Mouse (Mus musculus): Measurements from ENCODE around the gene Cntn5. TPM values are rescaled to one million over a fixed set of nuclear protein-coding genes. Genes with fewer than 3 reads are reported as not detected.
A peak's percentile ranks its signal among the peaks of the same experiment; 100 is the strongest.

Gene Cntn5
- polyA plus RNA-seq, 1 experiment from 2014 or later, result 8.2 TPM

GRCm38 (mm10) chr9:10525915-10526667 lies 378.5 kb downstream of the Cntn5 start:
- Histone ChIP-seq H3K9me3 (replicated peaks; ENCODE audit: control insufficient read depth, low read length) (no peaks in the 10 kb centered on the region), H3K36me3 (ENCODE audit: control insufficient read depth, insufficient read depth, low read length) (no peaks in the 10 kb centered on the region), H3K4me1 (ENCODE audit: control insufficient read depth, insufficient read depth, low read length) (peaks cover 12% of the 10 kb centered on the region), H3K27ac (ENCODE audit: low read depth, low read length) (no peak overlapping the region), H3K4me3 (ENCODE audit: low read depth, low read length) (no peak overlapping the region), H3K9ac (ENCODE audit: low read length) (no peak overlapping the region), H3K27me3 (replicated peaks; ENCODE audit: control insufficient read depth, insufficient read depth, low read length) (no peaks in the 10 kb centered on the region), H3K4me2 (ENCODE audit: low read length) (no peak overlapping the region)
- WGBS, result 9% methylated on average over 7 of the region's 7 CpGs
- ATAC-seq (peak; percentile 37; the same call in 1 of the 2 replicates), DNase-seq (ENCODE audit: low spot score) (peak; percentile 32)

- WGBS, result 88% methylated on average over 4 of the region's 4 CpGs
- ATAC-seq, result no peak
Observed at GRCm38 (mm10) chr9:10522604-10523003, 382.0 kb downstream of the Cntn5 start.

GRCm38 (mm10) chr9:10521054-10521453 lies 383.5 kb downstream of the Cntn5 start:
- Histone ChIP-seq H3K9ac (ENCODE audit: low read length) (no peak overlapping the region), H3K9me3 (replicated peaks; ENCODE audit: control insufficient read depth, low read length) (no peaks in the 10 kb centered on the region), H3K27me3 (replicated peaks; ENCODE audit: control insufficient read depth, insufficient read depth, low read length) (no peaks in the 10 kb centered on the region), H3K36me3 (ENCODE audit: control insufficient read depth, insufficient read depth, low read length) (no peaks in the 10 kb centered on the region), H3K4me2 (ENCODE audit: low read length) (no peak overlapping the region), H3K4me3 (ENCODE audit: low read depth, low read length) (no peak overlapping the region), H3K4me1 (ENCODE audit: control insufficient read depth, insufficient read depth, low read length) (no peaks in the 10 kb centered on the region), H3K27ac (ENCODE audit: low read depth, low read length) (no peak overlapping the region)
- DNase-seq (ENCODE audit: low spot score), result no peak
- 87% methylated on average over 1 of the region's 1 CpGs for WGBS
- ATAC-seq, result no peak

More at GRCm38 (mm10) chr9:10522604-10523003, 382.0 kb downstream of the Cntn5 start:
- H3K9ac ChIP-seq (ENCODE audit: low read length), result no peak overlapping the region
- no peak overlapping the region for H3K4me3 ChIP-seq (ENCODE audit: low read depth, low read length)
- peaks cover 2% of the 10 kb centered on the region; the same call in 1 of the 2 replicates for H3K4me1 ChIP-seq (ENCODE audit: control insufficient read depth, insufficient read depth, low read length)
- H3K36me3 ChIP-seq (ENCODE audit: control insufficient read depth, insufficient read depth, low read length), result no peaks in the 10 kb centered on the region
- DNase-seq (ENCODE audit: low spot score), result no peak
- H3K27me3 ChIP-seq (replicated peaks; ENCODE audit: control insufficient read depth, insufficient read depth, low read length), result no peaks in the 10 kb centered on the region
- H3K9me3 ChIP-seq (replicated peaks; ENCODE audit: control insufficient read depth, low read length), result no peaks in the 10 kb centered on the region
- no peak overlapping the region for H3K27ac ChIP-seq (ENCODE audit: low read depth, low read length)
- no peak overlapping the region for H3K4me2 ChIP-seq (ENCODE audit: low read length)

- Histone ChIP-seq H3K4me3 (ENCODE audit: low read depth, low read length) (no peak overlapping the region), H3K36me3 (ENCODE audit: control insufficient read depth, insufficient read depth, low read length) (no peaks in the 10 kb centered on the region), H3K9me3 (replicated peaks; ENCODE audit: control insufficient read depth, low read length) (no peaks in the 10 kb centered on the region), H3K4me1 (ENCODE audit: control insufficient read depth, insufficient read depth, low read length) (no peaks in the 10 kb centered on the region), H3K9ac (ENCODE audit: low read length) (no peak overlapping the region), H3K27me3 (replicated peaks; ENCODE audit: control insufficient read depth, insufficient read depth, low read length) (no peaks in the 10 kb centered on the region), H3K4me2 (ENCODE audit: low read length) (no peak overlapping the region), H3K27ac (ENCODE audit: low read depth, low read length) (no peak overlapping the region)
- ATAC-seq (no peak), DNase-seq (ENCODE audit: low spot score) (no peak)
Observed at GRCm38 (mm10) chr9:10492243-10492642, 412.3 kb downstream of the Cntn5 start.

- Histone ChIP-seq H3K4me1 (ENCODE audit: control insufficient read depth, insufficient read depth, low read length) (no peaks in the 10 kb centered on the region), H3K9me3 (replicated peaks; ENCODE audit: control insufficient read depth, low read length) (no peaks in the 10 kb centered on the region), H3K27me3 (replicated peaks; ENCODE audit: control insufficient read depth, insufficient read depth, low read length) (no peaks in the 10 kb centered on the region), H3K4me3 (ENCODE audit: low read depth, low read length) (no peak overlapping the region), H3K4me2 (ENCODE audit: low read length) (no peak overlapping the region), H3K36me3 (ENCODE audit: control insufficient read depth, insufficient read depth, low read length) (no peaks in the 10 kb centered on the region), H3K9ac (ENCODE audit: low read length) (no peak overlapping the region), H3K27ac (ENCODE audit: low read depth, low read length) (no peak overlapping the region)
- DNase-seq (ENCODE audit: low spot score), result no peak
- 82% methylated on average over 4 of the region's 4 CpGs for WGBS
- no peak for ATAC-seq
Observed at GRCm38 (mm10) chr9:10471484-10472125, 433.0 kb downstream of the Cntn5 start.

GRCm38 (mm10) chr9:10464758-10465157 lies 439.8 kb downstream of the Cntn5 start:
- no peak overlapping the region for H3K27ac ChIP-seq (ENCODE audit: low read depth, low read length)
- ATAC-seq, result no peak
- H3K27me3 ChIP-seq (replicated peaks; ENCODE audit: control insufficient read depth, insufficient read depth, low read length), result no peaks in the 10 kb centered on the region
- H3K9ac ChIP-seq (ENCODE audit: low read length), result no peak overlapping the region
- no peaks in the 10 kb centered on the region for H3K36me3 ChIP-seq (ENCODE audit: control insufficient read depth, insufficient read depth, low read length)
- no peak for DNase-seq (ENCODE audit: low spot score)
- H3K4me3 ChIP-seq (ENCODE audit: low read depth, low read length), result no peak overlapping the region
- H3K4me1 ChIP-seq (ENCODE audit: control insufficient read depth, insufficient read depth, low read length), result no peaks in the 10 kb centered on the region
- no peaks in the 10 kb centered on the region for H3K9me3 ChIP-seq (replicated peaks; ENCODE audit: control insufficient read depth, low read length)
- no peak overlapping the region for H3K4me2 ChIP-seq (ENCODE audit: low read length)

GRCm38 (mm10) chr9:10457900-10458299 lies 446.7 kb downstream of the Cntn5 start:
- H3K4me2 ChIP-seq (ENCODE audit: low read length), result no peak overlapping the region
- no peak overlapping the region for H3K9ac ChIP-seq (ENCODE audit: low read length)
- DNase-seq (ENCODE audit: low spot score), result no peak
- H3K4me3 ChIP-seq (ENCODE audit: low read depth, low read length), result no peak overlapping the region
- WGBS, result 58% methylated on average over 3 of the region's 3 CpGs
- no peaks in the 10 kb centered on the region for H3K36me3 ChIP-seq (ENCODE audit: control insufficient read depth, insufficient read depth, low read length)
- no peaks in the 10 kb centered on the region for H3K27me3 ChIP-seq (replicated peaks; ENCODE audit: control insufficient read depth, insufficient read depth, low read length)
- ATAC-seq, result no peak
- no peaks in the 10 kb centered on the region for H3K4me1 ChIP-seq (ENCODE audit: control insufficient read depth, insufficient read depth, low read length)
- no peak overlapping the region for H3K27ac ChIP-seq (ENCODE audit: low read depth, low read length)
- no peaks in the 10 kb centered on the region for H3K9me3 ChIP-seq (replicated peaks; ENCODE audit: control insufficient read depth, low read length)

GRCm38 (mm10) chr9:10448987-10449563 lies 455.5 kb downstream of the Cntn5 start:
- Histone ChIP-seq H3K9ac (ENCODE audit: low read length) (no peak overlapping the region), H3K9me3 (replicated peaks; ENCODE audit: control insufficient read depth, low read length) (no peaks in the 10 kb centered on the region), H3K4me1 (ENCODE audit: control insufficient read depth, insufficient read depth, low read length) (peaks cover 7% of the 10 kb centered on the region), H3K27me3 (replicated peaks; ENCODE audit: control insufficient read depth, insufficient read depth, low read length) (no peaks in the 10 kb centered on the region), H3K4me2 (ENCODE audit: low read length) (no peak overlapping the region), H3K4me3 (ENCODE audit: low read depth, low read length) (no peak overlapping the region), H3K36me3 (ENCODE audit: control insufficient read depth, insufficient read depth, low read length) (no peaks in the 10 kb centered on the region), H3K27ac (ENCODE audit: low read depth, low read length) (no peak overlapping the region)
- 8% methylated on average over 3 of the region's 3 CpGs for WGBS
- ATAC-seq (peak; percentile 27; the same call in 1 of the 2 replicates), DNase-seq (ENCODE audit: low spot score) (no peak)

Data from forebrain, embryonic 14.5 days (tissue).